Mouse (Mus musculus): Measurements from ENCODE around the gene Isl1. TPM values are rescaled to one million over a fixed set of nuclear protein-coding genes. Genes with fewer than 3 reads are reported as not detected.

Gene Isl1
- polyA plus RNA-seq, 2 experiments: 1.7 to 4.4 TPM

- ATAC-seq (ENCODE audit: low FRiP score, low read depth): no peak
- 13% methylated on average over 4 of the region's 4 CpGs for WGBS
- Histone ChIP-seq H3K9me3 (ENCODE audit: control insufficient read depth, low read length) (no peaks in the 10 kb centered on the region), H3K9ac (ENCODE audit: low read depth, low read length, severe bottlenecking) (no peak overlapping the region), H3K27me3 (ENCODE audit: control insufficient read depth, insufficient read depth, low read length) (peaks cover 93% of the 10 kb centered on the region), H3K4me3 (replicated peaks; ENCODE audit: low read length) (peak overlapping the region; percentile 58; the same call in 1 of the 2 replicates), H3K4me2 (replicated peaks; ENCODE audit: low read depth, low read length, severe bottlenecking) (no peak overlapping the region), H3K36me3 (ENCODE audit: control insufficient read depth, insufficient read depth, low read length) (no peaks in the 10 kb centered on the region), H3K4me1 (ENCODE audit: control insufficient read depth, insufficient read depth, low read length) (no peaks in the 10 kb centered on the region), H3K27ac (replicated peaks; ENCODE audit: low read depth, low read length) (no peak overlapping the region)
- TF ChIP-seq POLR2A (IDR thresholded peaks at IDR 0.05; ENCODE audit: borderline replicate concordance, extremely low read depth, insufficient read depth, insufficient read length): no peak
- DNase-seq (ENCODE audit: low spot score): no peak
Measured at GRCm38 (mm10) chr13:116311011-116311410, 1.5 kb upstream of the Isl1 start.

GRCm38 (mm10) chr13:116310463-116310765 is 925 bp upstream of the Isl1 start:
- H3K27me3 ChIP-seq (ENCODE audit: control insufficient read depth, insufficient read depth, low read length): peaks cover 93% of the 10 kb centered on the region

GRCm38 (mm10) chr13:116308933-116309583 is 431 bp downstream of the Isl1 start:
- Histone ChIP-seq H3K27ac (replicated peaks; ENCODE audit: low read depth, low read length) (no peak overlapping the region), H3K36me3 (ENCODE audit: control insufficient read depth, insufficient read depth, low read length) (no peaks in the 10 kb centered on the region), H3K4me1 (ENCODE audit: control insufficient read depth, insufficient read depth, low read length) (no peaks in the 10 kb centered on the region), H3K9me3 (ENCODE audit: control insufficient read depth, low read length) (no peaks in the 10 kb centered on the region), H3K4me3 (replicated peaks; ENCODE audit: low read length) (peak overlapping the region; percentile 58), H3K9ac (ENCODE audit: low read depth, low read length, severe bottlenecking) (no peak overlapping the region), H3K4me2 (replicated peaks; ENCODE audit: low read depth, low read length, severe bottlenecking) (peak overlapping the region; percentile 98), H3K27me3 (ENCODE audit: control insufficient read depth, insufficient read depth, low read length) (peaks cover 94% of the 10 kb centered on the region)
- under 1% methylated on average over 18 of the region's 18 CpGs for WGBS
- DNase-seq (ENCODE audit: low spot score): no peak
- ATAC-seq (ENCODE audit: low FRiP score, low read depth): peak; percentile 21; the same call in 1 of the 2 replicates
- TF ChIP-seq POLR2A (IDR thresholded peaks at IDR 0.05; ENCODE audit: borderline replicate concordance, extremely low read depth, insufficient read depth, insufficient read length): no peak

More at GRCm38 (mm10) chr13:116310463-116310765, 925 bp upstream of the Isl1 start:
- Histone ChIP-seq H3K27ac (replicated peaks; ENCODE audit: low read depth, low read length) (no peak overlapping the region), H3K4me3 (replicated peaks; ENCODE audit: low read length) (peak overlapping the region; percentile 58), H3K4me1 (ENCODE audit: control insufficient read depth, insufficient read depth, low read length) (no peaks in the 10 kb centered on the region), H3K4me2 (replicated peaks; ENCODE audit: low read depth, low read length, severe bottlenecking) (peak overlapping the region; percentile 98), H3K9ac (ENCODE audit: low read depth, low read length, severe bottlenecking) (no peak overlapping the region), H3K9me3 (ENCODE audit: control insufficient read depth, low read length) (no peaks in the 10 kb centered on the region), H3K36me3 (ENCODE audit: control insufficient read depth, insufficient read depth, low read length) (no peaks in the 10 kb centered on the region)
- no peak for ATAC-seq (ENCODE audit: low FRiP score, low read depth)
- no peak for DNase-seq (ENCODE audit: low spot score)
- 2% methylated on average over 9 of the region's 9 CpGs for WGBS
- TF ChIP-seq POLR2A (IDR thresholded peaks at IDR 0.05; ENCODE audit: borderline replicate concordance, extremely low read depth, insufficient read depth, insufficient read length): no peak

GRCm38 (mm10) chr13:116308121-116308932 is 1.2 kb downstream of the Isl1 start:
- H3K27ac ChIP-seq (replicated peaks; ENCODE audit: low read depth, low read length): no peak overlapping the region
- WGBS: under 1% methylated on average over 20 of the region's 20 CpGs
- ATAC-seq (ENCODE audit: low FRiP score, low read depth) (no peak), DNase-seq (ENCODE audit: low spot score) (no peak)
- H3K4me3 ChIP-seq (replicated peaks; ENCODE audit: low read length): peak overlapping the region; percentile 58
- no peak overlapping the region for H3K9ac ChIP-seq (ENCODE audit: low read depth, low read length, severe bottlenecking)
- no peaks in the 10 kb centered on the region for H3K4me1 ChIP-seq (ENCODE audit: control insufficient read depth, insufficient read depth, low read length)
- peaks cover 94% of the 10 kb centered on the region for H3K27me3 ChIP-seq (ENCODE audit: control insufficient read depth, insufficient read depth, low read length)
- no peaks in the 10 kb centered on the region for H3K36me3 ChIP-seq (ENCODE audit: control insufficient read depth, insufficient read depth, low read length)
- no peaks in the 10 kb centered on the region for H3K9me3 ChIP-seq (ENCODE audit: control insufficient read depth, low read length)
- no peak overlapping the region for H3K4me2 ChIP-seq (replicated peaks; ENCODE audit: low read depth, low read length, severe bottlenecking)
- TF ChIP-seq POLR2A (IDR thresholded peaks at IDR 0.05; ENCODE audit: borderline replicate concordance, extremely low read depth, insufficient read depth, insufficient read length): no peak

- Histone ChIP-seq H3K27ac (replicated peaks; ENCODE audit: low read depth, low read length) (no peak overlapping the region), H3K4me1 (ENCODE audit: control insufficient read depth, insufficient read depth, low read length) (no peaks in the 10 kb centered on the region), H3K9ac (ENCODE audit: low read depth, low read length, severe bottlenecking) (no peak overlapping the region), H3K36me3 (ENCODE audit: control insufficient read depth, insufficient read depth, low read length) (no peaks in the 10 kb centered on the region), H3K9me3 (ENCODE audit: control insufficient read depth, low read length) (no peaks in the 10 kb centered on the region), H3K4me3 (replicated peaks; ENCODE audit: low read length) (no peak overlapping the region), H3K27me3 (ENCODE audit: control insufficient read depth, insufficient read depth, low read length) (peaks cover 96% of the 10 kb centered on the region), H3K4me2 (replicated peaks; ENCODE audit: low read depth, low read length, severe bottlenecking) (no peak overlapping the region)
- WGBS: 13% methylated on average over 6 of the region's 6 CpGs
- DNase-seq (ENCODE audit: low spot score) (no peak), ATAC-seq (ENCODE audit: low FRiP score, low read depth) (no peak)
- TF ChIP-seq POLR2A (IDR thresholded peaks at IDR 0.05; ENCODE audit: borderline replicate concordance, extremely low read depth, insufficient read depth, insufficient read length): no peak
Measured at GRCm38 (mm10) chr13:116306591-116306990, 2.9 kb downstream of the Isl1 start.

Data from limb, embryonic 14.5 days (tissue).